Mouse (Mus musculus): Measurements from ENCODE around the gene Fam20b.

Fam20b gene

GRCm38 (mm10) chr1:156640577-156640976 lies 78.3 kb downstream of the Fam20b start:
- no peak for DNase-seq (ENCODE audit: low spot score in 2 of 2)

GRCm38 (mm10) chr1:156639455-156639854 lies 79.4 kb downstream of the Fam20b start:
- DNase-seq (ENCODE audit: low spot score in 2 of 2), result no peak

GRCm38 (mm10) chr1:156635148-156635547 lies 83.7 kb downstream of the Fam20b start:
- no peak for DNase-seq (ENCODE audit: low spot score in 2 of 2)

GRCm38 (mm10) chr1:156633095-156633494 lies 85.8 kb downstream of the Fam20b start:
- peak; percentile 38 to 47 for DNase-seq (ENCODE audit: low spot score in 2 of 2)

GRCm38 (mm10) chr1:156630965-156631364 lies 87.9 kb downstream of the Fam20b start:
- DNase-seq (ENCODE audit: low spot score in 2 of 2), result no peak

GRCm38 (mm10) chr1:156629984-156630383 lies 88.9 kb downstream of the Fam20b start:
- DNase-seq (ENCODE audit: low spot score in 2 of 2), result no peak
